In genomic region chr13:99343876-99344598, GRCm38 (mm10) we compare ENCODE assay signal across 7 mouse cellular contexts. TPM values are rescaled to one million over a fixed set of nuclear protein-coding genes. Genes with fewer than 3 reads are reported as not detected.
DNase-seq lines count a peak whose midpoint lies in the region; ATAC-seq lines count a peak whose summit lies in the region.

No protein-coding gene starts in this region.

- no peaks in the 10 kb centered on the region for H3K27me3 ChIP-seq in neural tube, embryonic 11.5 days (ENCODE audit: control insufficient read depth, insufficient read depth, low read length)
- no peaks in the 10 kb centered on the region for H3K27me3 ChIP-seq in embryonic facial prominence, embryonic 14.5 days (replicated peaks; ENCODE audit: control insufficient read depth, insufficient read depth, low read length)
- no peaks in the 10 kb centered on the region for H3K27me3 ChIP-seq in kidney, embryonic 16.5 days (ENCODE audit: insufficient read depth, low read length)

- H3K9me3 ChIP-seq in neural tube, embryonic 11.5 days (ENCODE audit: control insufficient read depth, low read length): no peaks in the 10 kb centered on the region
- no peaks in the 10 kb centered on the region for H3K9me3 ChIP-seq in embryonic facial prominence, embryonic 14.5 days (ENCODE audit: control insufficient read depth, low read length)
- H3K9me3 ChIP-seq in kidney, embryonic 16.5 days (ENCODE audit: low read length): no peaks in the 10 kb centered on the region

- no peak for DNase-seq in neural tube, embryonic 11.5 days (ENCODE audit: low spot score)
- DNase-seq in neural tube, embryonic 10.5 days (ENCODE audit: extremely low spot score, low spot score): no peak
- no peak for DNase-seq in embryonic facial prominence, embryonic 14.5 days (ENCODE audit: low spot score)
- DNase-seq in adrenal gland, adult (ENCODE audit: inconsistent age in 2 of 2, low spot score in 1 of 2): no peak
- DNase-seq in left cerebral cortex, adult 11 months (ENCODE audit: low spot score): no peak

- peak; percentile 82 for ATAC-seq in neural tube, embryonic 11.5 days (ENCODE audit: insufficient read depth, low FRiP score, low TSS enrichment)
- ATAC-seq in embryonic facial prominence, embryonic 14.5 days (ENCODE audit: low read depth): no peak; the same call in 1 of the 2 replicates
- ATAC-seq in kidney, embryonic 16.5 days (ENCODE audit: low FRiP score, low TSS enrichment): peak; percentile 79
- ATAC-seq in monocyte, adult 5-6 weeks (replicated peaks; ENCODE audit: insufficient number of reproducible peaks, low FRiP score, low TSS enrichment, poor library complexity, severe bottlenecking): peak; percentile 25

- peak overlapping the region; percentile 59 for H3K4me3 ChIP-seq in neural tube, embryonic 11.5 days (ENCODE audit: low read depth, low read length)
- H3K4me3 ChIP-seq in embryonic facial prominence, embryonic 14.5 days (ENCODE audit: low read depth, low read length): peak overlapping the region; percentile 88
- peak overlapping the region; percentile 82 for H3K4me3 ChIP-seq in kidney, embryonic 16.5 days (ENCODE audit: low read length)

- H3K9ac ChIP-seq in neural tube, embryonic 11.5 days (ENCODE audit: low read length): peak overlapping the region; percentile 79
- peak overlapping the region; percentile 90 for H3K9ac ChIP-seq in embryonic facial prominence, embryonic 14.5 days (ENCODE audit: low read depth, low read length)
- H3K9ac ChIP-seq in kidney, embryonic 16.5 days (replicated peaks; ENCODE audit: low read length): peak overlapping the region; percentile 77

- H3K36me3 ChIP-seq in neural tube, embryonic 11.5 days (ENCODE audit: control insufficient read depth, insufficient read depth, low read length): peaks cover 10% of the 10 kb centered on the region
- H3K36me3 ChIP-seq in embryonic facial prominence, embryonic 14.5 days (ENCODE audit: control insufficient read depth, insufficient read depth, low read length): peaks cover 48% of the 10 kb centered on the region
- H3K36me3 ChIP-seq in kidney, embryonic 16.5 days (ENCODE audit: insufficient read depth, low read length): peaks cover 47% of the 10 kb centered on the region

- peak overlapping the region; percentile 62 for H3K27ac ChIP-seq in neural tube, embryonic 11.5 days (ENCODE audit: low read depth, low read length)
- H3K27ac ChIP-seq in embryonic facial prominence, embryonic 14.5 days (replicated peaks; ENCODE audit: low read depth, low read length): peak overlapping the region; percentile 89
- peak overlapping the region; percentile 86 for H3K27ac ChIP-seq in kidney, embryonic 16.5 days (ENCODE audit: low read length)

- H3K4me1 ChIP-seq in neural tube, embryonic 11.5 days (ENCODE audit: control insufficient read depth, insufficient read depth, low read length): peaks cover 5% of the 10 kb centered on the region; the same call in 1 of the 2 replicates
- peaks cover 9% of the 10 kb centered on the region for H3K4me1 ChIP-seq in embryonic facial prominence, embryonic 14.5 days (ENCODE audit: control insufficient read depth, insufficient read depth, low read length)
- H3K4me1 ChIP-seq in kidney, embryonic 16.5 days (ENCODE audit: insufficient read depth, low read length): peaks cover 19% of the 10 kb centered on the region

- H3K4me2 ChIP-seq in neural tube, embryonic 11.5 days (ENCODE audit: low read depth): peak overlapping the region; percentile 46
- H3K4me2 ChIP-seq in embryonic facial prominence, embryonic 14.5 days (ENCODE audit: low read depth, low read length): peak overlapping the region; percentile 81
- peak overlapping the region; percentile 64 for H3K4me2 ChIP-seq in kidney, embryonic 16.5 days (replicated peaks; ENCODE audit: low read depth, low read length)

- 3% methylated on average over 30 of the region's 30 CpGs for WGBS in neural tube, embryonic 11.5 days
- 1% methylated on average over 27 of the region's 30 CpGs for WGBS in embryonic facial prominence, embryonic 14.5 days
- under 1% methylated on average over 30 of the region's 30 CpGs for WGBS in kidney, embryonic 16.5 days

RNA-seq across cellular contexts. Expression of gene Ptcd2, which starts 0.5 kb away (rescaled TPM):
- polyA plus RNA-seq in neural tube, embryonic 11.5 days (2014; fragmentation: Nextera tagmentation; extraction: Ambion mirVana): 53.7 and 54.7 TPM in 2 replicates
- 44.1 and 45.0 TPM in 2 replicates for polyA plus RNA-seq in embryonic facial prominence, embryonic 14.5 days (2014; fragmentation: Nextera tagmentation; extraction: Ambion mirVana)
- 56.1 and 56.6 TPM in 2 replicates for polyA plus RNA-seq in kidney, embryonic 16.5 days (2015; fragmentation: Nextera tagmentation; extraction: Ambion mirVana)
- total RNA-seq in monocyte, adult 5-6 weeks (2017): 43.9 to 53.5 TPM (median 48.0 TPM) in 3 replicates

RNA-seq across cellular contexts. Expression of gene Mrps27, which starts 0.5 kb away (rescaled TPM):
- 67.1 and 67.3 TPM in 2 replicates for polyA plus RNA-seq in neural tube, embryonic 11.5 days (2014; fragmentation: Nextera tagmentation; extraction: Ambion mirVana)
- 48.1 and 54.7 TPM in 2 replicates for polyA plus RNA-seq in embryonic facial prominence, embryonic 14.5 days (2014; fragmentation: Nextera tagmentation; extraction: Ambion mirVana)
- 79.3 and 80.6 TPM in 2 replicates for polyA plus RNA-seq in kidney, embryonic 16.5 days (2015; fragmentation: Nextera tagmentation; extraction: Ambion mirVana)
- total RNA-seq in monocyte, adult 5-6 weeks (2017): 7.3 to 12.3 TPM (median 8.6 TPM) in 3 replicates
